Mouse (Mus musculus): Measurements from ENCODE around the gene Gpt2.

Gpt2 gene

GRCm38 (mm10) chr8:85492125-85492875, at the start of gene Gpt2:
Gene Gpt2, plus strand, starts transcription at chr8:85492576.
- peak; percentile 95 to 96 for DNase-seq

GRCm38 (mm10) chr8:85444092-85444491, 48.3 kb upstream of the Gpt2 start:
- no peak for DNase-seq

DNA sequence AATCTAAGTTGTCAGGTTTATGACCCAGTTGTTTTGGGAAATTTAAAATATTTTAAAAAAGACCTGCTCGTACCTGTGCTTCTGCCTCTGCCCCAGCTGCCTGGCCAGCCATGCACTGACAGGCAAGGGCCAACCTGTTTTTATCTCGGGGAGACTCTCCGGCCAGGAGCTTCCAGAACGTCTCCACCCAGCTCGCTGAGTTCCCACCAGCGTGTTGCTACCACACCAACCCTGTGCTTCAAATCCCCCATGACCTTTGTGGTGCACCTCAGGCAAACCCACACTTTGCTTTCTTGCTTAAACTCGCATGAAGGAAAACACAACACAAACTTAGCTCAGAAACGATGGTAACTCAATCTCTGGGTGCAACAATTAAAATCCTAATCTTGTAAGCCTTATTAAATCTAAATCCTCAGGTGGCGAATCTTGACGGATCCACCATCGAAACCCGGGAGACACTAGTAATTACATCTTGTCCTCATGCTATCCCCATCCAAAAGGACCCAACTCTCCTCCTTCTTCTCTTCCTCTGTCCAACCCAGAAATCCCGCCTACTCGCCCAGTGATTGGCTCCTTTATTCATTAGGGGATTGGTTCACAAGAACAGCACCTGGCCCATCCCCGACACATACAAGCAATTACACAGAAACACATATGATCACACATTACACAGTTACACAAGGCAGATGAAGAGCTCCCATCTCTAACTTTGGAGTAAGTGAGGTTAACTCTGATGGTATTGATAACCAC, 46.3 kb upstream of the Gpt2 start:
- DNase-seq = no peak

DNA sequence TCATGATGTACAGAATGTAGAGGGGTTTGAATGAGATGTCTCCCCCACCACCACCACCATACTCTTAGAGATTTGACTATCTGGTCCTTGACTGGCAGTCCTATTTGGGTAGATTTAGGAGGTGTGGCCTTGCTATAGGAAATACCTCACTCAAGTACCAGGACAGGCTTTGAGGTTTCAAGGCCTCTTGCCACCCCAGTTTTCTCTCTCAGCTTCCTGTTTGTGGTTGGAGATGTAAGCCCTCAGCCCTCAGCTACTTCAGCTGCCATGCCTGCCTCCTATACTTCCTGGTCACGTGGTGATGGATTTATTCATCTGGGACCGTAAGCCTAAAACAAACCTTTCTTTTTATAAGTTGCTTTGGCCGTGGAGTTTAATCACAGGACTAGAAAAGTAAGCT, 42.0 kb upstream of the Gpt2 start:
- DNase-seq = no peak

DNA sequence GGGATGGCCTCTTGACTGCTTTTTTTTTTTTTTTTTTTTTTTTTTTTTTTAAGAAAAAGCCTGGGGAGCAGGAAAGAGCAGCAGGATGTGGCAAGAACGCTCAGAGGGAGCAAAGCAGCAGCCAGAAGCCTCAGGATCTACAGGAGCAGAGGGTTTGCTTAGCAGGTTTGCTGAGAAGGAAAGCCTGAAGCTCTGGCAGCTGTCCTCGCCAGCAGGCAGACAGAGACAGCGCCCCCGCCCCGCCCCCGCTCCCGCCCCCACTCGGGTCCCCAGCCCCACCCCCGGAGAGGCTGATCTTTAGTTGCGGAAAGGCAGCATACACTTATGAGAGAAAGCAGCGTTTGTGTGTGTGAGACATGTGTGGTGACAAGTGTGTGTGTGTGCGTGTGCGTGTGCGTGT, 40.0 kb upstream of the Gpt2 start:
- DNase-seq = peak; percentile 12 to 28

DNA sequence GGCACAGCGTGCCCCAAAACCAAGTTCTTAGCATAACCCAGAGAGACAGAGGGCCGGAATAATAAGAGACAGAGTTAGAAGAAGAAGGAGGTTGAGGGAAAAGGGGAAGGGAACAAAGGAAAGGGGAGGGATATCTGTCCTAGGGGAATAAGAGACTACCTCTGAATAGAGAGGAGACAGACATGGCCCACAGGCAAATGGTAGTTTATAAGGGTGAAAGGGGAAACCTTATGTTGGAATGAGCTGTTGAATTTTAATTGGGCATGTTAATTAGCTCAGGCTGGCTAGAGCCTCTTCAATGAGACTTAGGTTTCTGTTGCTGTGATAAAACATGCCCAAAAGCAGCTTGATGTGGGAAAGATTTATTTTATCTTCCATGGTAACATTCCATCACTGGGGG, 39.1 kb upstream of the Gpt2 start:
- DNase-seq = no peak

DNA sequence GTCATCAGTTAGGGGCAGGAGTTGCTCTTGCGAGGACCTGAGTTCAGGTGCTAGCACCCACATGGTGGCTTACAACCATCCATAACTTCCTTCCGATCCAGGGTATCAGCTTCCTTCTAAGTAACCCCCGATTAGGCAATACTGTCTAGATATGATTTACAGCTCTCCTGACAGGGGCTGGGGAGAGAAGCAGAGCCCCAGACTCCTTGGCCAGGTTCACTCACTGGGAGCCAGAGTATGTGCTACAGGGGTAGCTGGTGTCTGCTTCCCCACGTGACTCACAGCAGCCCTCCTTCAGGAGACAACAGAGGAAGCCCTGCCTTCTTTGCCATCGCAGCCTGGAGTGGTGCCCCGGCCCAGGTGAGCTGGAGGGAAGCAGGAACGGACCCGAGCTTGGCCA, 37.6 kb upstream of the Gpt2 start:
- no peak for DNase-seq

DNA sequence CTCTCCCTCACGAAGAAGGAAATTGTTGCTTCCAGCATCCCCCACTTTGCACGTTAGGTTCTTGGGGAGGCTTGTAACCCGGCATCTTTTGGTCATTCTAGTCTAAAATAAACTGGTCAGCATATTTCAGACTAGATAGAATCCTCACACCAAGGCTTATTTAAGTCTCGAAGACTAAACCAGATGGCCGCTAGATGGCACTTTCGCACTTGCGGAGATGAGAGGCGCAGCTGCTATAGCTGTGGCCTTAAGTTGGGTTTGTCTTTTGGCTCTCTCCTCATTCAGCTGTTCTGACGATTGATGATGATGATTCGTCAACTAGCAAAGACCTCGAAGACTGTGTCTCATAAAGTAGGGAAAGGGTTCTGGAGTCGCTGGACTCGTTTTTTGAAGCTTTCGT, 35.8 kb upstream of the Gpt2 start:
- peak; percentile 75 to 86 for DNase-seq

DNA sequence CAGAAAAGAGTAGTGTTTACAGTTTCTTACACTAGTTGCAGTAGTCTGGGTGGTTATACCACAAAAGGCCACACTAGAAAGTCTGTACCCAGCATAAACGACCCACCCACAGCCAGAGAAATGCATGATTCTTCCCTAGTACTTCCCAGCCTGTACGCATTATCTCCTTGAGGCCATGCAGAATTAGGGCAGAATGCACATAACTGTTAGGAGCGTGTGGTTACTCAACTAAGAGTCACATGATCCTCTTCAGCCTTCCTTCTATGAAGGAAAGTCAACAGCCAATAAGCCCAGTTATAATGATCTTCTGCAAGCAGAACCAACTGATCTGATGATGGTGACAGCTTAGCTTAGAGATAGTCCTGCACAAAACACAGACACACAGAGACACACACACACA, 32.8 kb upstream of the Gpt2 start:
- no peak for DNase-seq

GRCm38 (mm10) chr8:85460804-85461203, 31.6 kb upstream of the Gpt2 start:
- peak in 1 of 2 experiments; percentile 8 for DNase-seq

DNA sequence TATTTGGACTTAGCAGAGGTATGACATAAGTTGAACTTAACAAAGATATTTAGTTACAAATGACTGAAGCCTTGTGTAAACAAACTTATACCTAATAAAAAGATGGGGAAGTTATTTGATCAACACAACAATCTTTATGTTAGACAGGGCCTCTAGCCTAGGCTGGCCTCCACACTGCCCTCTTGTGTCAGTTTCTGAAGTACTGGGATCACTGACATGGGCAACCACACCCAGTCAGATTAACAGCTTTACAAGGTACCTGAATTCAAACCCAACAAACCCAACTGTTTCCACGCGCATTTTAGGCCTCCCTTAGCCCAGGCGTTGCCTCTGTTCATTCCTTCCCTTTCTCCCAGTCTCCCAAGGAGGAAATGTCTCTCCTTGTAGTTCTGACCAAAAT, 31.0 kb upstream of the Gpt2 start:
- DNase-seq = peak; percentile 9 to 19

- DNase-seq = no peak
Measured at GRCm38 (mm10) chr8:85462441-85462840, 29.9 kb upstream of the Gpt2 start.

GRCm38 (mm10) chr8:85464316-85464715, 28.1 kb upstream of the Gpt2 start:
- DNase-seq = no peak

DNA sequence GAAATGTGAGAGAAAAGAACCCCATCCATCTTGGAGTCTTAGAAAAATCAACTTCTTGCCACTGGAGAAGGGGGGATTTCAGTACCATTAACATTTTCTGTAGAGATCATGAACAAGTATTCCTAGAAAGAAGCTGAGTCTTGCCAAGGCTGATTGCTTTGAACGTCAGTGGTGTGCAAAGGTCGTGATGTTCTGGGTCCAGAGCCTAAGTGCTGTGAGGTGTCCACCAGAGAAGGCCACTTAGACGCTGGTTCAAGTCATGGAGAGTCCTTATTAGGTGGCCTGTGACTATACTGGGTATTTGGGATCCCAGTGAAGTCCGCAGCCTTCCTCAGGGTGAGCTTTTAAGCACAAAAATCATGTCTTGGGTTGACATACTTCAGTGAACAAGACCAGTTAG, 26.3 kb upstream of the Gpt2 start:
- no peak for DNase-seq

GRCm38 (mm10) chr8:85470753-85471152, 21.6 kb upstream of the Gpt2 start:
- DNase-seq = no peak

- no peak for DNase-seq
Measured at GRCm38 (mm10) chr8:85472800-85473199, 19.6 kb upstream of the Gpt2 start.

DNA sequence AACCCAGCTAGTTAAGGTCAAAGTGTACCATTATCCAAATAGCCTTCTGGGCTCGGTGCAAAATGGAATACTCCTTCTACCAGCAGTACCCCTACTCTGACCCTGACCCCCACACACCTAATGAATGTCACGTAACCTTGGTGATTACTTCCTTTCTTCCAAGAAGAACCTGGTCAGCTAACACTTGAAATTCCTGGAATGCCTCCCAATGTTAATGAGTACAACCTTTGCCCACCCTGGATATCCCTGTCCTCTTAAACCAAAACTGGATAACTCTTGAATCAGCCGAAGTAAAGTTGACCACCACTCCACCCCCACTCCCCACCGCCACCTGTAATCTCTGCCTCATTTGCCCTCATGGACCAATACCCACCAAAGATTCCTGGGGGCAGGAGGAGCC, 19.1 kb upstream of the Gpt2 start:
- no peak for DNase-seq

DNA sequence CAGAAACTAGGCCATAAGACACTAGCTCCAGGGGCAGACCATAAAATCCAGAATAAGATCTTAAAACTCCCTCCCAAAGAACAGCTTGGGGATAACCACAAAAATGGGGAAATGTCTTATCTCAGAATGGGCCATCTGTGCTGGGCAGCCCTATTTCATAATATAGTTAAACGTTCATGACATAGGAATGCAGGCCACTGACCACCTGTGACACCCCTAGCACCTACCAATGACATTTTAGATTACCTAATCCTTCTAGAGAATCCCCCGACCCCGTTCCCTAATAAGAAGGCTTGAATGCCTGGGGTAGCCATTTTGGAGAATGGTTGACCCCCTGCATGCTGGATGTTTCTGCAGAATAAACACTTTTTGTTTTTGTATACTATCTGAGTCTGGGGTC, 17.5 kb upstream of the Gpt2 start:
- no peak for DNase-seq

DNA sequence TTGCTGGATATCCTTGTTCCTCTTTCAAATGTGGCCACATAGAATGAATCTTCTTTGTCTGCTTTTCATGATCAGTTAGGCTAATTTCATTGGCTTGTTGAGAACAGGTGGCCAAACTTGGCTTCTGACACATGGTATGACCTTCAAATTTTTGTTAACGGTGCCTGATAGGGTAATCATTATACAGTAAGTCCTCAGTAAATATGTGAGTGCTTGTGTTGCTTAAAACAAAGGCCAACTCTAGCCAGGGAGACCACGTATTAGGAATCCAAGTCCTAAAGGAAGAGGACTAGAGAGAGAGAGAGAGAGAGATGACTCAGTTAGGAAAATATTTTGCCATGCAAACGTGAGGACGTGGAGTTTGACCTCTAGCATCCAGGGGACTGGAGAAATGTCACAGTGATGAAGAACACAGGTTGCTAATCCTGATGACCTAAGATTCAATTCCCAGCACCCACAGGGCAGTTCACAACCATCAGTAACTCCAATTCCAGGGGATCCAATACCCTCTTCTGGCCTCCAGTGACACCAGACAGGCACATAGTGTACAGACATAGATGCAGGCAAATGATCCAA, 15.3 kb upstream of the Gpt2 start:
- DNase-seq = no peak

GRCm38 (mm10) chr8:85478397-85478796, 14.0 kb upstream of the Gpt2 start:
- no peak for DNase-seq

DNA sequence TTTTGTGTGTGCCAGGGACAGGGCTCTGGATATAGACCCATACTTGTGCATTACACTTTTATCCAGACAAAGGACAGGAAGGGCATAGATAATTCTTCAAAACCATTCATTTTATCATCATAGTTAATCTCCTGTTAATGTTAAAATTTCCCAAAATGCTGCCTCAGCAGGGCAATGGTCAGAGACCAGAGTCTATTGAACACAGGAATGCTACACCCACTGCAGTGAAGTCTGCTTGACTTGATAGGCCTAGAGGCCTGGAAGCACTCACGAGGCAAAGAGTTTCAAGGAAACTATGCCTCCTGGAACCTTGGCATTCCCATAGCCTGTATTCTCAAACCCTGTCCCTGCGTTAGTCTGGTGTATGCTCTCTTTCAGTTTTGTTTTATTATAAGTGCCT, 12.7 kb upstream of the Gpt2 start:
- no peak for DNase-seq

- peak; percentile 63 to 65 for DNase-seq
Measured at GRCm38 (mm10) chr8:85481900-85482299, 10.5 kb upstream of the Gpt2 start.

- peak in 1 of 2 experiments; percentile 26 for DNase-seq
Measured at GRCm38 (mm10) chr8:85482427-85482826, 9.9 kb upstream of the Gpt2 start.

Data from cerebellum, postnatal 14 days (tissue).